Mouse (Mus musculus) spleen, adult 18-20 months (tissue): Measurements from ENCODE around the gene Napepld.
A peak's percentile ranks its signal among the peaks of the same experiment; 100 is the strongest.
"Not testable (repeated sequence)": the region's sequence is repeated elsewhere in the genome, so short reads cannot be mapped to it uniquely, and the experiment has no call there.

Source experiments
- DNase-seq, 2 experiments: peaks; one replicate each; pipeline ENCODE4 v3.0.0; 2022; ENCODE audit warnings: mixed read lengths in 2 of 2

Gene Napepld

GRCm38 (mm10) chr5:21703708-21704107 is 2.5 kb upstream of the Napepld start:
- DNase-seq: no peak

- no peak for DNase-seq
Observed at GRCm38 (mm10) chr5:21702873-21703475, 1.8 kb upstream of the Napepld start.

GRCm38 (mm10) chr5:21702009-21702364 is 791 bp upstream of the Napepld start:
- no peak for DNase-seq

GRCm38 (mm10) chr5:21700934-21701333 is 262 bp downstream of the Napepld start:
- DNase-seq: no peak

- no peak for DNase-seq
Observed at GRCm38 (mm10) chr5:21700272-21700821, 849 bp downstream of the Napepld start.

GRCm38 (mm10) chr5:21699555-21699954 is 1.6 kb downstream of the Napepld start:
- DNase-seq: not testable (repeated sequence)

GRCm38 (mm10) chr5:21694854-21695490 is 6.2 kb downstream of the Napepld start:
- DNase-seq: no peak

GRCm38 (mm10) chr5:21693372-21693870 is 7.8 kb downstream of the Napepld start:
- no peak for DNase-seq

GRCm38 (mm10) chr5:21692230-21692629 is 9.0 kb downstream of the Napepld start:
- no peak for DNase-seq

GRCm38 (mm10) chr5:21687042-21687441 is 14.2 kb downstream of the Napepld start:
- no peak for DNase-seq

- DNase-seq: no peak
Observed at GRCm38 (mm10) chr5:21685001-21685400, 16.2 kb downstream of the Napepld start.

- no peak for DNase-seq
Observed at GRCm38 (mm10) chr5:21683811-21684210, 17.4 kb downstream of the Napepld start.

GRCm38 (mm10) chr5:21680940-21681339 is 20.3 kb downstream of the Napepld start:
- DNase-seq: no peak

GRCm38 (mm10) chr5:21680029-21680428 is 21.2 kb downstream of the Napepld start:
- DNase-seq: no peak

- no peak for DNase-seq
Observed at GRCm38 (mm10) chr5:21678363-21678762, 22.8 kb downstream of the Napepld start.

- no peak for DNase-seq
Observed at GRCm38 (mm10) chr5:21677939-21678338, 23.3 kb downstream of the Napepld start.

- no peak for DNase-seq
Observed at GRCm38 (mm10) chr5:21675494-21675893, 25.7 kb downstream of the Napepld start.

- no peak for DNase-seq
Observed at GRCm38 (mm10) chr5:21675019-21675418, 26.2 kb downstream of the Napepld start.

- DNase-seq: no peak
Observed at GRCm38 (mm10) chr5:21673742-21674141, 27.5 kb downstream of the Napepld start.

- peak in 1 of 2 experiments; percentile 22 for DNase-seq
Observed at GRCm38 (mm10) chr5:21672812-21673635, 28.2 kb downstream of the Napepld start.

GRCm38 (mm10) chr5:21669307-21669706 is 31.9 kb downstream of the Napepld start:
- no peak for DNase-seq

GRCm38 (mm10) chr5:21667191-21668137 is 33.7 kb downstream of the Napepld start:
- no peak for DNase-seq
